Comparison of ENCODE assay signal across 24 mouse cellular contexts in the genomic region with DNA sequence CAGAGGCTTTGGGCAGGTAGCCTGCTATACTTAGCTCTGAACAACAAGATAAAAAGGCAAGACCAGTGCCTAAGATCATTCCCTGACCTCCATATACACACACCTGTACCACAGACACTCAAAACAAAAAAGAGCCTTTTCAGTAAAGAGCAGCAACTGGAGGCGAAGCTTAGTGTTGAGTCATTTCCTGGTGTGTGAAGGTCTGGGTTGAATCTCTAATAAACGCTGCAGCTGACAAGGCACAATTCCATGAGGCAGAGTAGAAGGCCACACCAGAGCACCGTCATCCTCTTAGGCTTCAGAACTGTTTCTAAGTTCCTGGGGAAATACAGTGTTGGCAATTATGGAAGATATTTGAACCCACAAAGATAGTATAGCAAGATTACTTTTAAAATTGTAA. TPM values are rescaled to one million over a fixed set of nuclear protein-coding genes. Genes with fewer than 3 reads are reported as not detected.
A peak's percentile ranks its signal among the peaks of the same experiment; 100 is the strongest.
DNase-seq lines count a peak whose midpoint lies in the region; ATAC-seq lines count a peak whose summit lies in the region.
"Had no signal": no experiment of that assay in that cellular context is flagged by ENCODE, and none has a peak within 500 bp of the region (broad histone marks: within the 10 kb centered on the region; RNA-seq: fewer than 3 reads in every experiment).

No protein-coding gene starts in this region.

- DNase-seq in adrenal gland, postnatal 14 days: peak; percentile 29
- DNase-seq in adrenal gland, adult 18-20 months (ENCODE audit: low spot score in 2 of 2): no peak
- peak; percentile 86 for DNase-seq in 416B (ENCODE audit: low read depth)
- peak; percentile 16 for DNase-seq in brain, adult 2 months (ENCODE audit: low read depth, low spot score)
- no peak for DNase-seq in right cerebral cortex, postnatal 10 days (ENCODE audit: low spot score in 2 of 2)
- DNase-seq: cerebellum, adult 11 months; cerebellum, adult 9-10 months; cerebellum, postnatal 36 days; gastrocnemius, postnatal 14 days; heart, postnatal 36 days; kidney, adult 8-10 months; kidney, postnatal 10 days; layer of hippocampus, postnatal 36 days; left cerebral cortex, postnatal 4 days; liver, embryonic 13.5 days; lung, adult 2 months; lung, postnatal 10 days; right cerebral cortex, postnatal 14 days had no signal

- 0 out of 2 replicates have a peak, but pooled peaks have one; percentile 17 for ATAC-seq in megakaryocyte progenitor cell, adult 5-6 weeks (replicated peaks; ENCODE audit: poor library complexity)
- no peak for ATAC-seq in monocyte, adult 5-6 weeks (replicated peaks; ENCODE audit: insufficient number of reproducible peaks, low FRiP score, low TSS enrichment, poor library complexity, severe bottlenecking)
- ATAC-seq: forebrain, embryonic 16.5 days; intestine, embryonic 16.5 days; Patski had no signal

RNA-seq across cellular contexts. Expression of gene Lrrc9, which starts 45.8 kb away (rescaled TPM):
- 2.9 and 4.4 TPM in 2 replicates for total RNA-seq in adrenal gland, postnatal 14 days (2021)
- 1 to 10 TPM; 1.4 to 4.1 TPM for total RNA-seq in adrenal gland, adult 18-20 months (2021)
- total RNA-seq in megakaryocyte progenitor cell, adult 5-6 weeks (2015): 0.56 and 2.7 TPM in 2 replicates
- 0.42 and 1.1 TPM in 2 replicates for total RNA-seq in megakaryocyte progenitor cell, adult 5-6 weeks (2017)
- total RNA-seq in monocyte, adult 5-6 weeks (2017): 0.29 to 0.49 TPM in 2 of 3 replicates, not detected in the other
- total RNA-seq: MEL had no signal

RNA-seq across cellular contexts. Expression of gene Pcnx4, which starts 48.7 kb away (rescaled TPM):
- total RNA-seq in adrenal gland, postnatal 14 days (2021): 6.4 and 7.2 TPM in 2 replicates
- 1 to 10 TPM; 6.1 to 6.5 TPM for total RNA-seq in adrenal gland, adult 18-20 months (2021)
- total RNA-seq in megakaryocyte progenitor cell, adult 5-6 weeks (2015): 1.9 and 2.9 TPM in 2 replicates
- total RNA-seq in megakaryocyte progenitor cell, adult 5-6 weeks (2017): 1.00 and 2.3 TPM in 2 replicates
- total RNA-seq in monocyte, adult 5-6 weeks (2017): 1.6 to 4.9 TPM (median 2.3 TPM) in 3 replicates

Comparison
In these comparisons a context has a peak if more than half of its experiments do, and no peak if none do; other contexts are left out.
1. DNase-seq: peak in adrenal gland, postnatal 14 days (single experiment), 416B (single experiment) and brain, adult 2 months (single experiment); none in adrenal gland, adult 18-20 months (0 of 2) and right cerebral cortex, postnatal 10 days (0 of 2).